Mouse (Mus musculus) kidney, postnatal 0 days (tissue): ENCODE measurements around the gene Lif. TPM values are rescaled to one million over a fixed set of nuclear protein-coding genes. Genes with fewer than 3 reads are reported as not detected.

Source experiments
- ATAC-seq: fragments of 200-750 bp; cut with Nextera tagmentation; replicated peaks from 2 replicates; pipeline ENCODE4 v1.8.0; 2017; ENCODE audit warnings: low read depth, moderate number of reproducible peaks, moderate TSS enrichment, moderate library complexity; ENCODE audit not compliant: low FRiP score
- DNase-seq: peaks from one replicate; pipeline ENCODE4 v3.0.0-alpha.2; 2016; ENCODE audit warnings: low spot score
- H3K27ac ChIP-seq: fragments of 300-500 bp; sonication (generic); 2 replicates; pipeline ENCODE4 v1.5.1; 2014; ENCODE audit warnings: mild to moderate bottlenecking
- H3K27me3 ChIP-seq: fragments of 300-500 bp; sonication (generic); 2 replicates; pipeline ENCODE4 v1.6.1; 2014; ENCODE audit warnings: low read length, mixed read lengths; ENCODE audit not compliant: insufficient read depth
- H3K36me3 ChIP-seq: fragments of 300-500 bp; sonication (generic); 2 replicates; pipeline ENCODE4 v1.6.1; 2014; ENCODE audit warnings: low read length, mixed read lengths; ENCODE audit not compliant: insufficient read depth
- H3K4me1 ChIP-seq: fragments of 300-500 bp; sonication (generic); replicated peaks from 2 replicates; pipeline ENCODE4 v1.6.1; 2014; ENCODE audit warnings: antibody characterized with exemption, low read length, mixed read lengths; ENCODE audit not compliant: insufficient read depth
- H3K4me2 ChIP-seq: fragments of 300-500 bp; sonication (generic); 2 replicates; pipeline ENCODE4 v1.6.1; 2014; ENCODE audit warnings: mild to moderate bottlenecking, low read length, moderate library complexity, mixed read lengths
- H3K4me3 ChIP-seq: fragments of 300-500 bp; sonication (generic); replicated peaks from 2 replicates; pipeline ENCODE4 v1.5.1; 2014; ENCODE audit warnings: low read depth, low read length
- H3K9ac ChIP-seq: fragments of 300-500 bp; sonication (generic); 2 replicates; pipeline ENCODE4 v1.6.1; 2014; ENCODE audit warnings: low read depth, low read length
- H3K9me3 ChIP-seq: fragments of 300-500 bp; sonication (generic); replicated peaks from 2 replicates; pipeline ENCODE4 v1.6.1; 2016; ENCODE audit warnings: low read length, inconsistent platforms, mixed read lengths
- CTCF ChIP-seq: IDR thresholded peaks from 2 replicates; pipeline ENCODE4 v1.5.1; 2016; ENCODE audit warnings: antibody characterized with exemption, low read depth, mild to moderate bottlenecking, moderate library complexity
- WGBS: fragments of 180-500 bp; shearing (Covaris S2); extraction: QIAGEN DNeasy Blood & Tissue Kit; methylation state at CpG from one replicate; pipeline ENCODE4 v1.1.7; 2014; 5-methylcytosine and 5-hydroxymethylcytosine counted together
- polyA plus RNA-seq: library from polyadenylated mRNA; unstranded; fragments of >200 nt; fragmentation: Nextera tagmentation; extraction: Ambion mirVana; gene quantifications from 2 replicates; pipeline ENCODE4 v1.2.1, GENCODE M21; 2015

The Lif gene
- polyA plus RNA-seq, 1 experiment from 2014 or later: 0.11 TPM

- ATAC-seq (no peak), DNase-seq (peak; percentile 8)
- H3K4me2 ChIP-seq: no peak overlapping the region
- H3K27me3 ChIP-seq: no peaks in the 10 kb centered on the region
- H3K4me3 ChIP-seq: no peak overlapping the region
- no peak overlapping the region for H3K9ac ChIP-seq
- no peaks in the 10 kb centered on the region for H3K36me3 ChIP-seq
- 56% methylated on average over 3 of the region's 3 CpGs for WGBS
- no peaks in the 10 kb centered on the region for H3K9me3 ChIP-seq
- H3K27ac ChIP-seq: no peak overlapping the region
- TF ChIP-seq CTCF: no peak
- H3K4me1 ChIP-seq: peaks cover 20% of the 10 kb centered on the region; the same call in 1 of the 2 replicates
These were observed 40.4 kb downstream of the Lif start for GRCm38 (mm10) chr11:4297753-4298152.

- DNase-seq (no peak), ATAC-seq (no peak)
- H3K4me2 ChIP-seq: no peak overlapping the region
- H3K4me3 ChIP-seq: no peak overlapping the region
- WGBS: 39% methylated on average over 7 of the region's 7 CpGs
- 0 out of 2 replicates have a peak overlapping the region, but pooled peaks have one; percentile 13 for H3K27ac ChIP-seq
- no peak overlapping the region for H3K9ac ChIP-seq
- no peaks in the 10 kb centered on the region for H3K27me3 ChIP-seq
- no peaks in the 10 kb centered on the region for H3K9me3 ChIP-seq
- peaks cover 20% of the 10 kb centered on the region; the same call in 1 of the 2 replicates for H3K4me1 ChIP-seq
- no peak for TF ChIP-seq CTCF
- no peaks in the 10 kb centered on the region for H3K36me3 ChIP-seq
These were observed 41.3 kb downstream of the Lif start for GRCm38 (mm10) chr11:4298615-4299014.

- Histone ChIP-seq H3K4me3 (no peak overlapping the region), H3K4me2 (no peak overlapping the region), H3K4me1 (peaks cover 20% of the 10 kb centered on the region; the same call in 1 of the 2 replicates), H3K9me3 (no peaks in the 10 kb centered on the region), H3K9ac (no peak overlapping the region), H3K27me3 (no peaks in the 10 kb centered on the region), H3K36me3 (no peaks in the 10 kb centered on the region), H3K27ac (0 out of 2 replicates have a peak overlapping the region, but pooled peaks have one; percentile 13)
- WGBS: 38% methylated on average over 12 of the region's 12 CpGs
- DNase-seq (peak; percentile 43), ATAC-seq (no peak)
- TF ChIP-seq CTCF: no peak
These were observed 41.8 kb downstream of the Lif start for GRCm38 (mm10) chr11:4299191-4299590.

- ATAC-seq: no peak
- TF ChIP-seq CTCF: no peak
- H3K27me3 ChIP-seq: no peaks in the 10 kb centered on the region
- no peak overlapping the region for H3K4me2 ChIP-seq
- DNase-seq: no peak
- no peak overlapping the region for H3K4me3 ChIP-seq
- no peaks in the 10 kb centered on the region for H3K36me3 ChIP-seq
- H3K9ac ChIP-seq: no peak overlapping the region
- H3K9me3 ChIP-seq: no peaks in the 10 kb centered on the region
- WGBS: 54% methylated on average over 14 of the region's 14 CpGs
- no peak overlapping the region for H3K27ac ChIP-seq
- peaks cover 19% of the 10 kb centered on the region; the same call in 1 of the 2 replicates for H3K4me1 ChIP-seq
These were observed 42.5 kb downstream of the Lif start for GRCm38 (mm10) chr11:4299735-4300474.

DNA sequence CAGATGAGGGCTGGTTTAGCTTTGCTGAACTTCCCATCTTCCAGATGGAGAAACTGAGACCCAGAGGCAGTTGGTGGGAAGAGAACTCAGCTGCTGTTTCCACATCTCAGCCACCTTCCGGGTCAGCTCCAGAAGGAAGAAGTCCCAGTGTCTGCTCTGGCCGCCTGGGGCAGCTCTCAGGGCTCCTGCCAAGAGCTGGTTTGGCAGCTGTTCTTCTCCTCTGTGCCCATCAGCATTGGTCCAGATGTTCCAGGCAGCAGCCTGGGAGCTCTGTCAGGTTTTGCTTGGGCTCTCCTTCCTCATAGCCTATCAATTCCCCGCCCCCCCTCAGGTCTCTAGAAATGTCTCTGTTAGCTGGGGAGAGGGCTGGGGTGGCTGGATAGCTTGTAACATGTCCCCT is 43.3 kb downstream of the Lif start:
- Histone ChIP-seq H3K9ac (no peak overlapping the region), H3K9me3 (no peaks in the 10 kb centered on the region), H3K27me3 (no peaks in the 10 kb centered on the region), H3K4me3 (no peak overlapping the region), H3K36me3 (no peaks in the 10 kb centered on the region), H3K27ac (no peak overlapping the region), H3K4me2 (no peak overlapping the region), H3K4me1 (peaks cover 16% of the 10 kb centered on the region; the same call in 1 of the 2 replicates)
- no peak for TF ChIP-seq CTCF
- ATAC-seq (no peak), DNase-seq (no peak)
- WGBS: 90% methylated on average over 3 of the region's 3 CpGs

GRCm38 (mm10) chr11:4302363-4302913 is 45.1 kb downstream of the Lif start:
- Histone ChIP-seq H3K9ac (no peak overlapping the region), H3K4me3 (no peak overlapping the region), H3K36me3 (no peaks in the 10 kb centered on the region), H3K4me2 (no peak overlapping the region), H3K27me3 (no peaks in the 10 kb centered on the region), H3K27ac (peak overlapping the region; percentile 42; the same call in 1 of the 2 replicates), H3K4me1 (peaks cover 14% of the 10 kb centered on the region; the same call in 1 of the 2 replicates), H3K9me3 (no peaks in the 10 kb centered on the region)
- DNase-seq: peak; percentile 43
- no peak for TF ChIP-seq CTCF
- 35% methylated on average over 5 of the region's 5 CpGs for WGBS
- ATAC-seq: no peak
